Mouse (Mus musculus): ENCODE measurements around the gene Cpped1.

Cpped1 gene

DNA sequence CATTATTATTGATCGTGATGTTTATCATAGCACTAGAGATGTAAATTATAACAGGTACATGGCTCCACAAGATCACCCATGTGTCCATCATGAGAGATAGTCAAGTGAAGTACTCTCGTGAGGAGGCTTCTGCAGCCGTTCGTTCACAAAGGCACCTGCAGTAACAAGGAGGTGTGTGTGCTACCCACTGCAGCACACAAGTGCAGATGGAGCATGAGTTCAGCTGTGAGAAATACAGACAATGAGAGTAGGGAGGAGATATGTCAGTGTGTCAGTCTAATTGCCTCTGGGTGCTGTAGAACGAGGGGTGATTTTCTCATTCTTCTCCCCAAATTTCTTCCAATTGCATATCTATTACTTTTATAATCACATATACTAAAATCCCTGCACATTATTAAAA is 63.9 kb downstream of the Cpped1 start:
- no peak for DNase-seq (ENCODE audit: low read depth, low spot score)

DNA sequence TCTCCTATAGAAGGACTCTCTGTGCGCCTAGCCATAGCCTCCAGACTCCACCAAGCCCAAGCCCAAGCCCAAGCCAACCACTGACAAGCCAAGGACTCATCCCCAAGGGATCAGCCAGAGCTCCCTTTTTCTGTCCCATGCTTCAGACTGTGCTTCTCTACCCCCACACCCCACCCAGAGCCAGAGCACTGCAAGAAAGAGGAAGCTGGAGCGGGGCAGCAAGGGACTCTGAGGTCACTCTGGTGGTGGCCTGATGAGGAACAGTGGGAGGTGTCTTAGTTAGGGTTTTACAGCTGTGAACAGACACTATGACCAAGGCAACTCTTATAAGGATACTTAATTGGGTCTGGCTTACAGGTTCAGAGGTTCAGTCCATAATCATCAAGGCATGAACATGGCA is 65.8 kb downstream of the Cpped1 start:
- no peak for DNase-seq (ENCODE audit: low read depth, low spot score)

- no peak for DNase-seq (ENCODE audit: low read depth, low spot score)
Measured at GRCm38 (mm10) chr16:11833474-11833873, 75.8 kb downstream of the Cpped1 start.

GRCm38 (mm10) chr16:11828816-11829215 is 80.4 kb downstream of the Cpped1 start:
- DNase-seq (ENCODE audit: low read depth, low spot score) = no peak

DNA sequence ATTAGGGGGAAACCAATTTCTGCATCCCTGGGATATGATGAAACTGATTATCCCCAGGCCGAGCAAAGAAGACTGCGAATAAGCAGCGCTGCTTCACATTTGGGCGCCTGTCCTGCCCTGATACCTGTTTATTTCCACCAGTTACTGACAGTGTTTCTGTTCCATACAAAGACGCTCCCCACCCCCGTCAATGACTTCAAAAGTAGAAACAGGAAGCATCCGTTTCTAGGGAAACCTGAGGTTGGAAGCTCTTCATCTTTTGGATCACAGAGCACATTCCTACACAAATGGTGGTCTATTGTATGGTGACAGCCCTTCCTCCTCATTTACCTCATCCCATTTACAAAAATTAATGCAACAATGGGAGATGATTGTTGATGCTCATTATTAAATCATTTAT is 84.4 kb downstream of the Cpped1 start:
- no peak for DNase-seq (ENCODE audit: low read depth, low spot score)

GRCm38 (mm10) chr16:11824385-11824784 is 84.9 kb downstream of the Cpped1 start:
- no peak for DNase-seq (ENCODE audit: low read depth, low spot score)

DNA sequence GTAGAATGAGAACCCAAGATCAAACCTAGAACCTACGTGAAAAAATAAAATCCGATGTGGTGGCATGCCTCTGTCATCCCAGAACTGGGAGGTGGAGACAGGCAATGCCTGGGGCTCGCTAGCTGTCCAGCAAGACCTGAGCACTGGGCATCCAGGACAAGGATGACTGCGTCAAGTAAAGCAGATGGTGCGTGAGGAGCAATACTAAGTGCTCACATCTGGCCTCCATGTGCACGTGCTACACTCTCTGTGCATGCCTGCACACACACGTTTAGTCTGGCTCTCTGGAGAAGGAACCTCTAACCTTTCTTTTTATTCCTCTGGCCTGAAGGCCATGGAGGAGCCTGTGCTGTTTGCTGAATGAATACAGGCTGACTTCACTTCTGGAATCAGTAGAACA is 88.5 kb downstream of the Cpped1 start:
- peak; percentile 27 for DNase-seq (ENCODE audit: low read depth, low spot score)

DNA sequence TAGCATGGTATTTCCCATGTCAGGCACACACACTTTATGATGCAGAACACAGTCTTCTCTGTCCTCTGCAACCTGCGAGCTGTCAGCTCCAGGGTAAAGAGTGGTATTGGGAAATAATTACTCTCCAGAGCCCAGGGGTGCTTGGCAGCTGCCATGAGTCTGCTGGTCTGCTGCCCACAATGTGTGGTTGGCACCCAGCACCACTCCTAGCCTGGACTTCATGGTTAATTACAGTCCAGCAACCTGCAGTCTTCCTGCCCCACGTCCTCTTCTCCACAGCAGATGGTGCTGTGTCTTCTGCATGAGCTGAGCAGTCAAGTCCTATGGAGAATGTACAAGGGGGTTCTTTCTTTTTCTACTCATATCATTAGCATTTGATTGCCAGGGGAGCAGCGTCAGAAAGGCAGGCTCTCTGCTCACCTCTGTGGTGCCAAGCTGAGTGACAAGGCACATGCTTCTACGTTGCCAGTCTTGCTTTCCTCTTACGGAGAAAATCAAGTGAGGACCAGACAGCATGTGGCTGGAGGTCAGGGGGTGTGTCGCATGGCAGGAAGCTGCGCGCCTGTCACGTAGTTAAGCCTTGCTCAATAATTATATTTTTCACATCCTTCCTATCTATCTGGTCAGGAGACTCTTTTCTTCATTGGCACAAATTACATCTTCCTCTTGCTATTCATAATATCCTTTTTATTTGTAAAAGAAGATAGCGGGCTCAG is 94.2 kb downstream of the Cpped1 start:
- no peak for DNase-seq (ENCODE audit: low read depth, low spot score)

DNA sequence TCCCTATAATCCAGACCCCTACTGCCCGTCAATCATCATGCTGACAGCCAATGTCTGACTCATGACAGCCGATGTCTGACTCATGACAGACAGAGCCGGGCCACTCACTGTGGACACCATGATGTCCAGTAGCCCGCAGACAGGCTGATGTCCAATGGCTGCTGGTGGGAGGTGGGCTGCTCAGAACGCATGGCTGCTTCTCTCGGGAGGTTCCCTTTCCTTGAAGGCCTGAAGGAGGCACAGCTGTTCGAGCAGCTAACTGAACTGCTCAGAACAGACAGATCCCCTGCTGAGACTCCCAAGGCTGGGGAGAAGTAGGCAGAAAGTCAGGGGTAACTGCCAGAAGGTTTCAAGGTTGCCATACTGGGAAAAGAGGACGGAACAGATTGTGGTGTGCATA is 97.1 kb downstream of the Cpped1 start:
- no peak for DNase-seq (ENCODE audit: low read depth, low spot score)

DNA sequence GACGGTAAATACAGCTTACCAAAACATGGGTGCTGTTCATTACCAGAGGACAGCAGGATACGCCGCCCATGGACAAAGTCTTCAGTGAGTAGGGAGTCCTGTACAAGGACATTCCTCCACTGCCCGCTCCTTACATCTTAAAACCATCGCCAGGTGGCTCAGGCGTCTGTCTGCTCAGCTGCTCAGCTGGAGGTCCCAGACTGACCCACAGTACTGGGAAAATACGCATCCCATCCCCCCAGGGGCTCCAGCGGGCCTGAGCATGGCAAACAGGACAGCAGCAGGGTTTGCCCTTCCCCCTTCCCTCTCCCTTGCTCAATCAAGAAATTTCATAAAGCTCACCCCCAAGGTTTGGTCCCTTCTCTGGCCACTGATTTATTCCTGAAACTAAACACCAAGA is 99.6 kb downstream of the Cpped1 start:
- DNase-seq (ENCODE audit: low read depth, low spot score) = peak; percentile 7

DNA sequence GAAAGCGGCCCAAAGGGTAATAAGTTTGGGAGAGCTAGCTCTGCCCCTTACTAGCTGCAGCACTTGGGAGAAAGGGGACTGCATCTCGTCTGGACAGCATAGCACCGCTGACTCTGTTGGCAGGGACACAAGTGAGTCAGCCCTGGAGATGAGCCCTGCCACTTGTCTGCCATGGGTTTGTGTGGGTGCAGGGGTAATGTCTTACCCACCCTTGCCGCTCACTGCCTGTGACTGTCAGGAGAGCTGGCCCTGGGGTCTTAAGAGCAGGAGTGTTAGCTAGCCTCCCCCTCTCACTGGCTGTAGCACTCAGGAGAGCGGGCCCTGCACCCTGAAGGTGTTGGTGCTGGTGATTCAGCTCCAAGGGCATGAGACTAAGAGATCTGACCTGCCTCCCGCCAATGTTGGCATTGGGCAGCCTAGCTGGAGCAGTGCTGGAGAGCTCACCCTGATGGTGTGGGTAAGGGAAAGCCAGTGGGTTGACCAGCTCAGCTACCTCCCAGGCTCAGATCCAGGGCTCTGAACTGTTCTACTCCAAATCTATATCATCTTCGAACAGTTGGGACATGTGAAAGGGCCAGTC is 107.2 kb downstream of the Cpped1 start:
- DNase-seq (ENCODE audit: low read depth, low spot score) = no peak

GRCm38 (mm10) chr16:11795758-11796460 is 113.3 kb downstream of the Cpped1 start:
- DNase-seq (ENCODE audit: low read depth, low spot score) = no peak

- no peak for DNase-seq (ENCODE audit: low read depth, low spot score)
Measured at GRCm38 (mm10) chr16:11794628-11795027, 114.6 kb downstream of the Cpped1 start.

GRCm38 (mm10) chr16:11793391-11793790 is 115.9 kb downstream of the Cpped1 start:
- DNase-seq (ENCODE audit: low read depth, low spot score) = no peak

- DNase-seq (ENCODE audit: low read depth, low spot score) = no peak
Measured at GRCm38 (mm10) chr16:11790476-11790875, 118.8 kb downstream of the Cpped1 start.

- no peak for DNase-seq (ENCODE audit: low read depth, low spot score)
Measured at GRCm38 (mm10) chr16:11785806-11786205, 123.4 kb downstream of the Cpped1 start.

DNA sequence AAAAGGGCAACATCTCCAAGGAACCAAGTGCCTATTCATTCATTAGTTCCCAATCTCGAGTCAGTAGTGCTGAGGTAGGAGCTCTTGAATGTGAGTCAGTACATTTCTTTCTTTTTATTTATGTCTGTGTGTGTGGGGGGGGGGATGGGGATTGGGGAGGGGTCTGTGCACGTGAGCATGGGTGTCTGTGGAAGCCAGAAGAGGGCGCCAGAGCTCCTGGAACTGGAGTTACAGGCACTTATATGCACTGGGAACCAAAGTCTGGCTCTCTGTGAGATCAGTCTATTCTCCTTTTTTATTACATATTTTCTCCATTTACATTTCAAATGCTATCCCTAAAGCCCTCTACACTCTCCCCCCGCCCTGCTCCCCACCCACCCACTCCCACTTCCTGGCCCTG is 124.9 kb downstream of the Cpped1 start:
- no peak for DNase-seq (ENCODE audit: low read depth, low spot score)

- DNase-seq (ENCODE audit: low read depth, low spot score) = no peak
Measured at GRCm38 (mm10) chr16:11783337-11783736, 125.9 kb downstream of the Cpped1 start.

DNA sequence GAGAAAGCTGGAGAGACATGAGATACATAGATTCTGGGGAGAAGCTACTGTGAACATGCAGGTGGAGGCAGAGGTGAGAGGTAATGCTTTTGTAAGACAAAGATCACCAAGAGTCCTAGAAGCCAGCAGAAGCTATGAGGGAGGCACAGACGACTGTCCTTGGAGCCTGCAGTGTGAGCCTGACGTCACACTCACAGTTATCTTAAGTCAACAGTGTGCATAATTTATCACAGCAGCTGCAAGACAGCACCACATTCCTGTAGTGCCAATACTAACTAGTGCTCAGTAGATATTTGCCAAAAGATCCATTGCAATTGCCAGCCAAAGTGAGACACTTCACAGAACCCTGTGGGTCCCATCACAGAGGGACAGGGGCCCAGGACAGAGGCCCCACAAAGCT is 127.2 kb downstream of the Cpped1 start:
- no peak for DNase-seq (ENCODE audit: low read depth, low spot score)

DNA sequence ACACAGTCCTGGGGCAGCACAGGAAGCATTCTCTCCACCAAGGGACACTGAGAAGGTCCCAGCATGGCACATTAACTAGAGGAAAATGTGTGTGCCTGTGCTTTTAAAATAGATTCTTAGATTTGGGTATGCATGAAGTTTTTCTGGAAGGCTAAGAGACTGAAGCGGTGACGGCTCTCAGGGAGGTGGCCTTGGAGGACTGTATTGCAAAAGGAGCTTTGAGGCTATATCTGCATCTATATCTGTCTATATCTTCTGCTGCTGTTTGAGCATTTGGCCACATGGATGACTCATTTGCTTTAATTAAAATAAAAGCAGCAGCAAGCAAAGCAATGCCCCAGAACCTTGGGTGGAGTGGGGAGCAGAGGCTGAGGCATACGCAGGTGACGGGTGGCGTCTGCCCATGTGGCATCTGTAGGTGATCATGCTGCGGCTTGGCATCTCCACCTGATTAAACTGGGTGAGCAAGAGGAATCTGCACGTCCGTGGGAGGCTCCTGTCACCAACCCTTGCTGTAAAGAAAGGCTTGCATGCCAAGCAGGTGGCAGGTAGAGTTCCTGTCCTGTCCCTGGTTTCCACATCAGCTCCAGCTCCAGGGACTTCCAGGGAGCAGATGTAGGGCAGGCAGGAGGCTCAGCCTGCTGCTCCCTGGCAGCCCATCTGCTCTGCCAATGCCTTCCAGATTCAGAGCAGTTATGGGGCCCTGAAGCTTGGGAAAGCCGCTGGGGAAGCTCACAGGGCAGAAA is 130.4 kb downstream of the Cpped1 start:
- no peak for DNase-seq (ENCODE audit: low read depth, low spot score)

DNA sequence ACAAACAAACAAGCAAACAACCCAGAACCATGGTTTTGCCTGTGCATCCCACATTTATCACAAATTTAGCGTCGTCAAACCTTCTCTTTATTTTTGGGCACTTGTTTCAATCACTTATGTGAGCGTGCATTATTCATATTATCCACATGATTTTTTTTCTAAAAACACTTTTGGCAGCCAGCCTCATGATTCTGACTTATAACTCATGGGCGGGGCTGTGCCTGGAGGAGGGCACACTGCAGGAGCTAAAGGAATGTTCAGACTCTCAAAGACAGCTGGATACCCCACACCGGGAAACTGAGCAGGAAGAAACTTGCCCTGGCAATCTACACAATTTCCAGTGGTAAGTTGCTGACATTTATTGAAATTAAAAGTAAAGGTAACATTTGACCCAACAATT is 131.1 kb downstream of the Cpped1 start:
- DNase-seq (ENCODE audit: low read depth, low spot score) = no peak

DNA sequence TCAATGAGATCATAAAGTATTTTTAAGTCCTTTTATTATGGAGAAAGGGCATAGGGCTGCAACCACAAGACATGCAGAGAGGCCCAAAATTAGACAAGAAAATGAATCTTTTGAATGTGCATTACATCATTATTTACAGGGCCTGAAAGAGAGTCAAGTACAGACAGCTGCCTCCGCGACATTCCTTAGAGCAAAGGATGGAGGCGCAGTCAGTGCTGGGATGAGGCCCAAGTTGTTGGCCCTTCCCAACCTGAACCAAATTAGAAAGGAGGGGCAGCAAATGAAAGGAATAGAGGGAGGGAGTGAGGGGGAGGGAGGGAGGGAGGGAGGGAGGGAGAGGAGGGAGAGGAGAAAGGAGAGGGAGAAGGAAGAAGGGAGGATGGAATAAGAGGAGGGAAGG is 132.7 kb downstream of the Cpped1 start:
- no peak for DNase-seq (ENCODE audit: low read depth, low spot score)
